8 mouse cellular contexts compared by ENCODE assay signal in the genomic region with DNA sequence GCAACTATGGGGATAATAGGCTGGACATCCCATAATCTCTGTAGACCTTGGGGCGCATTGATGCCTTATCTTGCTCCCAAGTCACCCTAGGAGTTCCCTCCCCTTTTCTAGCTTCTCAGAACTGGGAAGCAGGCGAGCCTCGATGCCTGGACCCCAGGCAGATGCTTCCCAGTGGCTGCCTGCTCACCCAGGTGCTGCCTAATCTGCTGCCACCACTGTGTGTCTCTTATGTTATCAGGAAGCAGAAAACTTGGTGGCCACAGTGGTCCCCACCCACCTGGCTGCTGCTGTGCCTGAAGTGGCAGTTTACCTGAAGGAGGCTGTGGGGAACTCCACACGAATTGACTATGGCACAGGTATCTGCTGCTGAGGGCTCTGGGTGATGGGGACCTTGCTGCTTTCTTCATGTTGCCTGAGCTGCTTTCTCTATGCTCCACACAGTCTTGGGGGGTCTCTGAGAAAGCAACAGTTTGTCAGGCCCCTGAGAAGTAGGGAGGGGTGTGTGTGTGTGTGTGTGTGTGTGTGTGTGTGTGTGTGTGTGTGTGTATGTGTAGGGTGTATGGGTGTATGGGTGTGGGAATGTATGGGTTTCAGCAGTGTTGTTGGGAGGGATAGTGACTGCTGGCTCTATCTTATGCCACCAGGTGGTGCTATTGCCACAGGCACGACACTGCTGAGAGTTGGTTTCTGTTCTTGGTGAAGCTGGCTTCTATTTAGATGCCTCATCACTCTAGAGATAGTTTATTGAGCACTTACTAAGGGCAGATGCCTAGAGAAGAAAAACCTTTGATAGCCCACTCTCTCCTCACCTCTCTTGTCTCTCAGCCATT. TPM values are rescaled to one million over a fixed set of nuclear protein-coding genes. Genes with fewer than 3 reads are reported as not detected.
DNase-seq lines count a peak whose midpoint lies in the region; ATAC-seq and TF ChIP-seq lines count a peak whose summit lies in the region.

No protein-coding gene starts in this region.

- TF ChIP-seq CTCF in stomach, postnatal 0 days (IDR thresholded peaks at IDR 0.05; ENCODE audit: low read depth) = peak; percentile 93

- TF ChIP-seq EP300 in stomach, postnatal 0 days (optimal IDR thresholded peaks at IDR 0.05) = no peak

- no peaks in the 10 kb centered on the region for H3K27me3 ChIP-seq in embryonic facial prominence, embryonic 10.5 days (replicated peaks; ENCODE audit: low read depth, poor library complexity, severe bottlenecking)
- H3K27me3 ChIP-seq in heart, embryonic 13.5 days (replicated peaks) = no peaks in the 10 kb centered on the region
- H3K27me3 ChIP-seq in kidney, embryonic 16.5 days (ENCODE audit: insufficient read depth, low read length) = no peaks in the 10 kb centered on the region
- no peaks in the 10 kb centered on the region for H3K27me3 ChIP-seq in liver, embryonic 13.5 days
- no peaks in the 10 kb centered on the region for H3K27me3 ChIP-seq in stomach, postnatal 0 days (ENCODE audit: control insufficient read depth, insufficient read depth, low read length)

- no peaks in the 10 kb centered on the region for H3K9me3 ChIP-seq in embryonic facial prominence, embryonic 10.5 days
- H3K9me3 ChIP-seq in heart, embryonic 13.5 days = no peaks in the 10 kb centered on the region
- no peaks in the 10 kb centered on the region for H3K9me3 ChIP-seq in kidney, embryonic 16.5 days (ENCODE audit: low read length)
- no peaks in the 10 kb centered on the region for H3K9me3 ChIP-seq in liver, embryonic 13.5 days (replicated peaks)
- H3K9me3 ChIP-seq in stomach, postnatal 0 days (ENCODE audit: control insufficient read depth, low read length) = no peaks in the 10 kb centered on the region

- H3K4me3 ChIP-seq in embryonic facial prominence, embryonic 10.5 days = no peak overlapping the region
- no peak overlapping the region for H3K4me3 ChIP-seq in heart, embryonic 13.5 days
- H3K4me3 ChIP-seq in kidney, embryonic 16.5 days (ENCODE audit: low read length) = no peak overlapping the region
- 0 out of 2 replicates have a peak overlapping the region, but pooled peaks have one; percentile 2 for H3K4me3 ChIP-seq in liver, embryonic 13.5 days (replicated peaks)
- no peak overlapping the region for H3K4me3 ChIP-seq in stomach, postnatal 0 days (ENCODE audit: low read depth, low read length)

- no peak overlapping the region for H3K9ac ChIP-seq in heart, embryonic 13.5 days
- no peak overlapping the region for H3K9ac ChIP-seq in kidney, embryonic 16.5 days (replicated peaks; ENCODE audit: low read length)
- H3K9ac ChIP-seq in liver, embryonic 13.5 days = peak overlapping the region; percentile 54
- no peak overlapping the region for H3K9ac ChIP-seq in stomach, postnatal 0 days (ENCODE audit: low read length)

- no peak overlapping the region; the same call in 1 of the 2 replicates for H3K27ac ChIP-seq in embryonic facial prominence, embryonic 10.5 days (replicated peaks)
- 0 out of 2 replicates have a peak overlapping the region, but pooled peaks have one; percentile 49 for H3K27ac ChIP-seq in heart, embryonic 13.5 days (replicated peaks)
- H3K27ac ChIP-seq in kidney, embryonic 16.5 days (ENCODE audit: low read length) = 0 out of 2 replicates have a peak overlapping the region, but pooled peaks have one; percentile 43
- peak overlapping the region; percentile 79 for H3K27ac ChIP-seq in liver, embryonic 13.5 days
- no peak overlapping the region for H3K27ac ChIP-seq in stomach, postnatal 0 days (replicated peaks)

- peaks cover 14% of the 10 kb centered on the region for H3K4me1 ChIP-seq in embryonic facial prominence, embryonic 10.5 days
- H3K4me1 ChIP-seq in heart, embryonic 13.5 days = peaks cover 20% of the 10 kb centered on the region
- H3K4me1 ChIP-seq in kidney, embryonic 16.5 days (ENCODE audit: insufficient read depth, low read length) = peaks cover 11% of the 10 kb centered on the region
- peaks cover 42% of the 10 kb centered on the region for H3K4me1 ChIP-seq in liver, embryonic 13.5 days (replicated peaks)
- no peaks in the 10 kb centered on the region for H3K4me1 ChIP-seq in stomach, postnatal 0 days (replicated peaks; ENCODE audit: control insufficient read depth, insufficient read depth)

- peak; percentile 92 for ATAC-seq in CD4-positive, CD25-positive, alpha-beta regulatory T cell, adult 4 months
- no peak for ATAC-seq in heart, embryonic 13.5 days (ENCODE audit: extremely low read depth, insufficient number of reproducible peaks, low FRiP score, low TSS enrichment)
- ATAC-seq in kidney, embryonic 16.5 days (ENCODE audit: low FRiP score, low TSS enrichment) = peak; percentile 70
- peak; percentile 71 for ATAC-seq in liver, embryonic 13.5 days (ENCODE audit: low read depth)
- ATAC-seq in stomach, postnatal 0 days (ENCODE audit: low FRiP score, low TSS enrichment) = peak; percentile 76

- peak; percentile 81 for DNase-seq in adrenal gland, postnatal 10 days
- DNase-seq in embryonic facial prominence, embryonic 10.5 days (ENCODE audit: low spot score) = peak; percentile 70
- peak; percentile 50 for DNase-seq in liver, embryonic 13.5 days
- peak; percentile 69 for DNase-seq in neural tube, embryonic 10.5 days (ENCODE audit: extremely low spot score, low spot score)
- peak; percentile 70 for DNase-seq in stomach, postnatal 0 days (ENCODE audit: low spot score)

- H3K36me3 ChIP-seq in embryonic facial prominence, embryonic 10.5 days (replicated peaks) = peaks cover 99% of the 10 kb centered on the region
- H3K36me3 ChIP-seq in heart, embryonic 13.5 days = peaks cover 89% of the 10 kb centered on the region
- H3K36me3 ChIP-seq in kidney, embryonic 16.5 days (ENCODE audit: insufficient read depth, low read length) = peaks cover 72% of the 10 kb centered on the region
- peaks cover 96% of the 10 kb centered on the region for H3K36me3 ChIP-seq in liver, embryonic 13.5 days
- peaks cover 42% of the 10 kb centered on the region; the same call in 1 of the 2 replicates for H3K36me3 ChIP-seq in stomach, postnatal 0 days (ENCODE audit: control insufficient read depth, insufficient read depth, low read length)

- no peak overlapping the region for H3K4me2 ChIP-seq in heart, embryonic 13.5 days
- no peak overlapping the region for H3K4me2 ChIP-seq in kidney, embryonic 16.5 days (replicated peaks; ENCODE audit: low read depth, low read length)
- peak overlapping the region; percentile 39 for H3K4me2 ChIP-seq in liver, embryonic 13.5 days
- no peak overlapping the region for H3K4me2 ChIP-seq in stomach, postnatal 0 days (replicated peaks; ENCODE audit: low read depth)

- 58% methylated on average over 5 of the region's 5 CpGs for WGBS in embryonic facial prominence, embryonic 10.5 days
- WGBS in heart, embryonic 13.5 days = 49% methylated on average over 5 of the region's 5 CpGs
- 39% methylated on average over 5 of the region's 5 CpGs for WGBS in kidney, embryonic 16.5 days
- WGBS in liver, embryonic 13.5 days (ENCODE audit: insufficient replicate concordance) = 17% methylated on average over 5 of the region's 5 CpGs
- WGBS in stomach, postnatal 0 days = 41% methylated on average over 5 of the region's 5 CpGs

RNA-seq across cellular contexts. Expression of a gene that starts 19.7 kb away (rescaled TPM):
- 10 to 100 TPM; 37.8 to 86.7 TPM for polyA plus RNA-seq in CD4-positive, CD25-positive, alpha-beta regulatory T cell, adult 4 months (2017; shearing (Covaris generic))
- total RNA-seq in adrenal gland, postnatal 10 days (2021) = 100 to 1,000 TPM; 152 to 170 TPM
- 161 and 162 TPM in 2 replicates for polyA plus RNA-seq in embryonic facial prominence, embryonic 10.5 days (2016; fragmentation: Nextera tagmentation; extraction: Ambion mirVana)
- polyA plus RNA-seq in heart, embryonic 13.5 days (2015; fragmentation: Nextera tagmentation; extraction: Ambion mirVana) = 100.0 and 109 TPM in 2 replicates
- polyA plus RNA-seq in kidney, embryonic 16.5 days (2015; fragmentation: Nextera tagmentation; extraction: Ambion mirVana) = 184 and 191 TPM in 2 replicates
- 142 and 147 TPM in 2 replicates for polyA plus RNA-seq in liver, embryonic 13.5 days (2015; fragmentation: Nextera tagmentation; extraction: Ambion mirVana)
- polyA plus RNA-seq in stomach, postnatal 0 days (2015; fragmentation: Nextera tagmentation; extraction: Ambion mirVana) = 76.6 and 79.6 TPM in 2 replicates

RNA-seq across cellular contexts. Expression of a gene that starts 19.9 kb away (rescaled TPM):
- polyA plus RNA-seq in CD4-positive, CD25-positive, alpha-beta regulatory T cell, adult 4 months (2017; shearing (Covaris generic)) = 1 to 10 TPM; 1.1 to 2.2 TPM
- total RNA-seq in adrenal gland, postnatal 10 days (2021) = 100 to 1,000 TPM; 317 to 355 TPM
- polyA plus RNA-seq in embryonic facial prominence, embryonic 10.5 days (2016; fragmentation: Nextera tagmentation; extraction: Ambion mirVana) = 19.9 and 20.3 TPM in 2 replicates
- polyA plus RNA-seq in heart, embryonic 13.5 days (2015; fragmentation: Nextera tagmentation; extraction: Ambion mirVana) = 74.5 and 76.8 TPM in 2 replicates
- polyA plus RNA-seq in kidney, embryonic 16.5 days (2015; fragmentation: Nextera tagmentation; extraction: Ambion mirVana) = 40.9 and 44.2 TPM in 2 replicates
- 20.5 and 23.9 TPM in 2 replicates for polyA plus RNA-seq in liver, embryonic 13.5 days (2015; fragmentation: Nextera tagmentation; extraction: Ambion mirVana)
- polyA plus RNA-seq in stomach, postnatal 0 days (2015; fragmentation: Nextera tagmentation; extraction: Ambion mirVana) = 22.0 and 25.9 TPM in 2 replicates

RNA-seq across cellular contexts. Expression of a gene that starts 38.5 kb away (rescaled TPM):
- polyA plus RNA-seq in CD4-positive, CD25-positive, alpha-beta regulatory T cell, adult 4 months (2017; shearing (Covaris generic)) = under 1 TPM in 1 of 2 experiments, not detected in 1; 0.20 TPM
- 1 to 10 TPM; 5.9 to 8.4 TPM for total RNA-seq in adrenal gland, postnatal 10 days (2021)
- polyA plus RNA-seq in embryonic facial prominence, embryonic 10.5 days (2016; fragmentation: Nextera tagmentation; extraction: Ambion mirVana) = 2.8 and 3.4 TPM in 2 replicates
- polyA plus RNA-seq in heart, embryonic 13.5 days (2015; fragmentation: Nextera tagmentation; extraction: Ambion mirVana) = 0.96 and 1.0 TPM in 2 replicates
- polyA plus RNA-seq in kidney, embryonic 16.5 days (2015; fragmentation: Nextera tagmentation; extraction: Ambion mirVana) = 2.2 and 2.9 TPM in 2 replicates
- polyA plus RNA-seq in liver, embryonic 13.5 days (2015; fragmentation: Nextera tagmentation; extraction: Ambion mirVana) = 0.12 and 0.13 TPM in 2 replicates
- 1.8 and 4.4 TPM in 2 replicates for polyA plus RNA-seq in stomach, postnatal 0 days (2015; fragmentation: Nextera tagmentation; extraction: Ambion mirVana)

RNA-seq across cellular contexts. Expression of a gene that starts 43.5 kb away (rescaled TPM):
- polyA plus RNA-seq in CD4-positive, CD25-positive, alpha-beta regulatory T cell, adult 4 months (2017; shearing (Covaris generic)) = 10 to 100 TPM; 16.9 to 28.1 TPM
- total RNA-seq in adrenal gland, postnatal 10 days (2021) = 10 to 100 TPM; 14.5 to 23.6 TPM
- 46.2 and 47.9 TPM in 2 replicates for polyA plus RNA-seq in embryonic facial prominence, embryonic 10.5 days (2016; fragmentation: Nextera tagmentation; extraction: Ambion mirVana)
- polyA plus RNA-seq in heart, embryonic 13.5 days (2015; fragmentation: Nextera tagmentation; extraction: Ambion mirVana) = 18.8 and 23.2 TPM in 2 replicates
- 44.2 and 46.8 TPM in 2 replicates for polyA plus RNA-seq in kidney, embryonic 16.5 days (2015; fragmentation: Nextera tagmentation; extraction: Ambion mirVana)
- 20.3 and 21.3 TPM in 2 replicates for polyA plus RNA-seq in liver, embryonic 13.5 days (2015; fragmentation: Nextera tagmentation; extraction: Ambion mirVana)
- 29.8 and 32.9 TPM in 2 replicates for polyA plus RNA-seq in stomach, postnatal 0 days (2015; fragmentation: Nextera tagmentation; extraction: Ambion mirVana)

Comparison
In these comparisons a context has a peak if more than half of its experiments do, and no peak if none do; other contexts are left out.
1. H3K27ac ChIP-seq: peak in heart, embryonic 13.5 days (single experiment), kidney, embryonic 16.5 days (single experiment) and liver, embryonic 13.5 days (single experiment); none in embryonic facial prominence, embryonic 10.5 days (single experiment) and stomach, postnatal 0 days (single experiment).
2. Peak in every context shown above with its lines, with median percentiles within 50 percentile points of each other: DNase-seq.